Mouse (Mus musculus) gastrocnemius, postnatal 10 days (tissue): Measurements from ENCODE around the gene Nav2. TPM values are rescaled to one million over a fixed set of nuclear protein-coding genes. Genes with fewer than 3 reads are reported as not detected.

Experiments
- DNase-seq: peaks from one replicate; pipeline ENCODE4 v3.0.0; 2021; ENCODE audit warnings: mixed read lengths
- total RNA-seq, 2 experiments: library from RNA; stranded (reverse); gene quantifications; 2 replicates each; pipeline ENCODE4 v1.2.3; 2021

Gene Nav2
- total RNA-seq, 2 experiments from 2014 or later: 55.8 to 80.1 TPM

DNA sequence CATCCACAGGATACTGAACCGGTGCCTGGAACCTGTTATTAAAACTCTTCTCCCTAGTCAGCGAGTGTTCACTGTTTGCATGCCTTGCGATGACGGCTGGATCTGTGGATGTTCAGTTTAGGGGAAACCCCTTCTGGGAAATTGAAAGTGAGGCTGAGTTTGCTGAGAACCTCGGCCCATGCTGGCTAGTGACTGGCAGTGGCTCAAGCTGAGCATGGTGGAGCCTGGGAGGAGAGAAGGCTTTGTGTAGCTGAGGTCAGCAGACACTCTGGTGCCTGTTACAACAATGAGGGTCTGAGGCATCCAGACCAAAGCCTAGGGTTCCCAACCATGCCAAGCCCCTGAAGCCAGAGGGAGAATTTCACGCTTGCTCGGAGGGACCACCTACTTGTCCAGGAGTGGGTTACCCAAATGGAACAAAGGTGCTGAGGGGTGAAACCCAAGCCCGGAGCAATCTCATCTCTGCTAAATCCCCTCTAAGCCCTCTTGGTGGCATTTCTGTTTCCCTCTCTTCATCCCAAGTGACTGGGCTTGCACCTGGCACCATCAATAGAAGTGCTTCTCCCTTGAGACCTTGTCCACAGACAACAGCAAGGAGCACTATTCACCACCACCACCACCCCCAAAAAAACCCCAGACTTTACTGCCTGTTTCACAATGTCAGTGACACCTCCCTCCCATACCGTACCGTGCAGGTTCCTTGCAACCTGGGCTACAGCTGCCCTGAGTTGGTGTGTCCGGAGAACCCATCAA is 617.0 kb downstream of the Nav2 start:
- no peak for DNase-seq

GRCm38 (mm10) chr7:49526101-49526499 is 617.6 kb downstream of the Nav2 start:
- DNase-seq: no peak

DNA sequence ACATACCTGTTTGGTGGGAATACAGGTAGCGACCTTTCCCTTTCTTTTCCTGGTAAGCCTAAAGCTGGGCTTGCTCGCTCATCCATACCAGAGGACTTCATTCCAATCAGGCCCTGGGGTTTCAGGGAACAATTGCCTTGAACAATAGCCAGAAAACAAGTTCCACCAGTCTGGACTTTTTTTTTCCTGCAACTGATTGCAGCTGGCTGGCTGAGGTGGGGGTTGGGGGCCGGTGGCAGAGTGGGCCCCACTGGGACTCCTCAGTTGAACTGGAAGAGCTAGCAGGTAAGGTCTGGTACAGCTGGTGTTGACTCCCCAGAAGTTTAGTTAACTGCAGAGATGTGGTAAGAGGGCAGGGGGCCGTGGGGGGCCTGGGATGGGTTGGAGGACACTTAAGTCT is 619.0 kb downstream of the Nav2 start:
- DNase-seq: no peak

DNA sequence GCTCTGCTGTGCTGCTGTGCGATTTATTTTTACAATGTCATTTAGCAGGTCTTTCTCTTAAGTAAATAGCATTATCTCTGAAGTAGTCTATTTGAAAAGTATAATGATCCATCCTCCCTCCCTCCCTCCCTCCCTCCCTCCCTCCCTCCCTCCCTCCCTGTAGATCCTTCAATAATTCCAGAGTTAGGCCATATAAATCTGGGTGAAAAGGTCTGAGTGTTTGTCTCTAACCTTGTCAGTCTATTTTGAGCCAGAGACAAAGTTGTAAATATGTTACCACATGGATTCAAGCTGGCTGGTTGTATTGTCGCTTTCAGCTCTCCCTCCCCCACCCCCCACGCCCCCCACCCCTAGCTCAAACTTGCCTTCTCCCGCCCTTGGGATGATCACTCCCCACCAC is 619.4 kb downstream of the Nav2 start:
- no peak for DNase-seq

GRCm38 (mm10) chr7:49529498-49529897 is 621.0 kb downstream of the Nav2 start:
- DNase-seq: no peak

DNA sequence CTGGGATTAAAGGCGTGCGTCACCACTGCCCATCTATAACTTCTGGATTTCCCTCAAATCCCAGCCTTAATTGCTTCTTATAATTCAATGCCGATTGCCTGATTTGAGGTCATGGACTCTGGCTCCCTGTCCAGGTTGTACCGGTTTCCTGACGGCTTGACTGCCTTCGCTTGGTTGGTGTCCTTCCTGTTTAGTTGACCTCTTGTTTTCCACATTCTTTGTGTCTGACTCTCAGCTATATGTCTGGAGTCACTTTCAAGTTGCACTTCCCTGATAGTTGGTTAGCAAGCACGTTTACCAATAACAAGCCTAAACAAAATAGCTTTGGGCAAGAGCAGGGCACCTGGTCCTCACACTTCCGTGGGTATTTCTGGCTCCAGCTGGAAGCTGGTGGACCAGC is 625.1 kb downstream of the Nav2 start:
- no peak for DNase-seq

DNA sequence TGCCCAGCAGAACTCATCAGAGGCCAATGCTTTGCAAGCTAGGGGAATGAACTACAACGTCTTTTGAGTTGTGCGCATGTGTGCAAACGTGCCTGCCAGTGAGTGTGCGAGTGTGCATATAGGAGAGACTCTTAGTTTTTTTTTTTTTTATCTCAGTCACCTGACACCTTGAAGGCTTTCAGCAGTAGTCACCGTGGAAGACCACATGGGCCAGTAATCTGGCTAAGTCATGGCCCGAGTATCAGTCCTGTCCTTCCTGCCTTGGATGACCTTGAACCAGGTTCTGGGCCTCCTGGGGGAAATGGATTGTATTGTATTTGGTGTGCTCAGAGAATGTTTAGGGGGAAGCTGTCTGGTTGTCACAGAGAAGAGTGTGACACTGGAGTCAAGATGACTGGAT is 625.7 kb downstream of the Nav2 start:
- no peak for DNase-seq

DNA sequence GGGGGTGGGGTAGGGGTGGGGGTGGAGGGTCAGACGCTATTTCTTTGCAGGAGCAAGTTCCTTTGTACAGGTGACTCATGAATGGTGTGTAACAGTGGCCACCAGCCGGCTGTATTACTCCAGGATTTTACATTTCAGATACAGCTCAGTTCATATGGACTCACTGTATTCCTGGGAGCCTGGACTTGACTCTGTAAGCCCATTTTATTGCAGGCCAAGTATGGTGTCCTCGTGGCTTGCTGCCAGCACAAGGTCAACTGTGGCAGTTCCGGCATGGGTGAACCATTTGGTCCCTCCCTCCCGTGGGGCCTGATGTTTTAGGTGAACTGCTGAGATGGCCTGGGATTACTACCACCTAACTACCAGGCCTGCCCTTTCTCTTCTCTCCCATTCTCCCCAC is 629.8 kb downstream of the Nav2 start:
- DNase-seq: no peak

DNA sequence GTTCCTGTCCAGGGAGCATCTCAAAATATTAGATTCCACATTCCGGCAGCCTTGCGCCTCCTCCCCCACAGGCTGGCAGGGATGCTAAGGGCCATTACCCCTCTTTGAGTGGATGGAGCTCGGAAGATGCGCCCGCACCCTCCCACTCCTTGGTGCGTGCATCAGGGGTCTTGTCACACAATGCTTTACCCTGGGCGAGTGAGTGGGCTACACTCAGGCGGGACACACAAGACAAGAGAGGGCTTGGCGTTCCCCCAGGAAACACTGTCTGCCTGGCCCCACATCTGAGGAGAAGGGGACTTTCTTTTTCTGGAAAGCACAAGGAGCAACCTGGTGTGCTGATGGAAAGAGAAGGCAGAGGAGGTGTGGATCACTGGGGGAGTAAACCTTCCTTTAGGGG is 631.7 kb downstream of the Nav2 start:
- DNase-seq: no peak

GRCm38 (mm10) chr7:49542135-49542534 is 633.6 kb downstream of the Nav2 start:
- DNase-seq: no peak

DNA sequence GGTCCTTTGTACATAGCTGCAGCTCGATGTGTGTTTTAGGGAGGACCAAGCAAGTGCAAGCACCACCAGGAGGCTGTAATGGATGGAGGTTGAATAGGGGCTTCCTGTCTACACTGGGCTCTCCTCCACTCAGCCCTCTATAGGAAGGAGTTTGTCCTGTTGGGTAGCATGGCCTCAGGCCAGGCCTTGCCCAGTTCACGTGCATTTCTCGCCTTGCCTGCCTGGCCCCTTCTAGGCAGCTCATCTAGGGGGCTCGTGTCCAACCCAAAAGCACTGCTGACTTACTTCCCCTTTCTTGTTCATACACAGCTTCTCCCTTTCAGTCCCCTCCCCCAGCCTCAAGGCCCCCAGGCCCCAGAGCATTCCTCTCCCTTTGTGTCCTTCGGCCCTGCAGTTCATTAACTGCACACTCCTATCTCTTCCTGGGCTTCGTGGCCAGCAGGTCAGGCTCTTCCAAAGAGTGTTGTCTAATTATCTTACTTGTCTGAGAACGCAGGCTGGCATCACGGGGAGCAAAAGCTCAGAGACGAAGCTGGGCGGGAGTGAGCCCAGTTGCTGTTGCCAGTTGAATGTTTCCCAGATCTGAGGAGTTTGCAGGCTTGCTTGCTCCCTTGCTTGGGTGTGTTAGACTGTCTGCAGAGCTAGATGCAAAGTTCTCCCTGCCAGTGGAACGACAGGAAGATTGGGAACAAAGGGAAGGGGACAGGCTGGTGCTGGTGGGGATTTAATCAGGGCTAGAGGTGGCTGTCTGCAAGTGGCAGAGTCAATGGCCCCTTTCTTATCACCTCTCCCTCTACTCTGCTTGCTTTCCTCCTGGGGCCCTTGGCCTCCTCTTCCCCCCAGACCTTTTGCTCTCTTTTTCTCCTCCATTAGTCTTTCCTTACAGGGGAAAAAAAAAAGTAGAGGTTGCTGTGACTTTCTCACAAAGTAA is 636.5 kb downstream of the Nav2 start:
- DNase-seq: no peak

DNA sequence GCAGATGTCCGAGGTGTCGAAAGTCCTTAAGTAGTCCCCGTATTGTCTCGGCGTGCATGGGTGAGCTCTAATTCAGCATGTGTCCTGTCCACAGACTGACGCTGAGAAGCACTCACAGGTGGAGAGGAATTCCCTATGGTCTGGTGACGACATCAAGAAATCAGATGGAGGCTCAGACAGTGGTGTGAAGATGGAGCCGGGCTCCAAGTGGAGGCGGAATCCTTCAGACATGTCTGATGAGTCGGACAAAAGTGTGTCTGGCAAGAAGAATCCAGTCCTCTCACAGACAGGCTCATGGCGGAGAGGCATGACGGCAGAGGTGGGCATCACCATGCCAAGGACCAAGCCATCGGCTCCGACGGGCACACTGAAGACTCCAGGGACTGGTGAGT is 637.2 kb downstream of the Nav2 start:
- DNase-seq: no peak

- no peak for DNase-seq
Measured at GRCm38 (mm10) chr7:49548397-49548796, 639.9 kb downstream of the Nav2 start.

GRCm38 (mm10) chr7:49553236-49553981 is 644.9 kb downstream of the Nav2 start:
- DNase-seq: no peak

GRCm38 (mm10) chr7:49558240-49558640 is 649.7 kb downstream of the Nav2 start:
- no peak for DNase-seq

GRCm38 (mm10) chr7:49558895-49559294 is 650.4 kb downstream of the Nav2 start:
- DNase-seq: no peak

GRCm38 (mm10) chr7:49560012-49560411 is 651.5 kb downstream of the Nav2 start:
- DNase-seq: no peak

- DNase-seq: no peak
Measured at GRCm38 (mm10) chr7:49562404-49562803, 653.9 kb downstream of the Nav2 start.

GRCm38 (mm10) chr7:49562851-49563250 is 654.3 kb downstream of the Nav2 start:
- no peak for DNase-seq

- DNase-seq: no peak
Measured at GRCm38 (mm10) chr7:49565084-49565483, 656.6 kb downstream of the Nav2 start.

DNA sequence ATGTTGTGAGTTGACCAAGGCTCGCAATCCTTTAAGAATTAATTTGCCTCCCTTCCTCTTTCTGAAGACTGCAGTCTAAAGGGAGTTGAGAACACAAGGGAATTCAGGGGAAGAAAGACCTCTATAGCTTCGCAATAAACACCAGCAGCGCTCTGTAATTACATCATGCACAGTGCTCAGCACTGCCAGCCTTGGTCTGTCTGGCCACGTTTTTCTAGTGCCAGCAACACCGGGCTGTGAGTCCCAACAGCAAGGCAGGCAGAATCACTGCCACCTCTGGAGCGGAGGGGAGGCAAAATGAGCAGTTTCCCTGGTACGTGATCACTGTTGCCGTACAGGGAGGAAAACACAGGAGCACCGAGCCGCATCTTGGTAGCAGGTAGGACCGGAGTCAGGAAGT is 657.3 kb downstream of the Nav2 start:
- DNase-seq: no peak

GRCm38 (mm10) chr7:49567346-49568034 is 659.0 kb downstream of the Nav2 start:
- DNase-seq: no peak
